Mouse (Mus musculus) cerebellum, postnatal 25 days (tissue): ENCODE results near the gene Ranbp6.

Source experiments
- DNase-seq, 2 experiments: peaks; one replicate each; pipeline ENCODE4 v3.0.0; 2021; ENCODE audit warnings: mixed read lengths in 2 of 2

Ranbp6 gene

DNA sequence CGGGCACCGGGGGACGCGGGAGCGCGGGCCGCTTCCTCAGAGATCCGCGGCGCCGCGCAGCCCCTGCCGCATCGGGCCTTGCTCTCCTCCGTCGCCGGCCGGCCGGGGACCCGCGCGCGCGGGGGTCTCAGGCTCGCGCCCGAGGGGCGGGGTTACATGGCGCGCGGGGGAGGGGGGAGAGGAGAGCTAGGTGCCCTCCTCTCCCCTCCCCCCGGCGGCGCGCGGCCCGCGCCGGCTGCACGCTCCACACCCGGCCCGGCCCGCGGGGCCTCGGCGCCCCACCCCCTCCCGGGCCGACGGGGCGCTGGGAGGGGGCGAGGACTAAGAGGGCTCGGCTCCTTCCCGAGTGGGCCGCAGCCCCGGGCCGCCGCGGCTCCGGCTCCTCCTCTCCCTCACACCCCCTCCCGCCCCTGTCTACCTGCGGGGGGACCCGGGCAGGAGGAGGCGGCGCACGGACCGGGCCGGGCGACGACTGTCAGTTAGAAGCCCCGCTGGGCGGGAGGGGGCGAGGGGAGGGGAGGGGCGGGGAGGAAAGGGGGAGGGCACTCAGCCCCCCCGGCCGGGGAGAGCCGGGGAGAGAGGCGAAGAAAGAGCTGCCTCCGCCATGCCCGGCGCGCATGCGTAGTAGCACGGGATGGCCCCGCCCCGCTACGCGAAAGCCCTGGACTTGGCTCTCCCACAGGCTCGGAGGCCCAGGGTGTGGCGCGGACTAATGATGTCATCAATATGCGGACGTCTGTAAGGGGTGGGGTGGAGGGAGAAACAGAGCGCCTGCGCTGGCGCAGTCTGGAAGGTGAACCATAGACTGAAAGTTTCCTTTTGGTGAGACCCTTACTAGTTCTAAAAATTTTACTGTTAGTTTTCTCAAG lies 6.6 kb downstream of the Ranbp6 start, which contains the start of gene 9930021J03Rik:
9930021J03Rik (minus strand) TSS at position 73 of the 869 bp plus-strand sequence.
- DNase-seq = peak; percentile 98 to 99

DNA sequence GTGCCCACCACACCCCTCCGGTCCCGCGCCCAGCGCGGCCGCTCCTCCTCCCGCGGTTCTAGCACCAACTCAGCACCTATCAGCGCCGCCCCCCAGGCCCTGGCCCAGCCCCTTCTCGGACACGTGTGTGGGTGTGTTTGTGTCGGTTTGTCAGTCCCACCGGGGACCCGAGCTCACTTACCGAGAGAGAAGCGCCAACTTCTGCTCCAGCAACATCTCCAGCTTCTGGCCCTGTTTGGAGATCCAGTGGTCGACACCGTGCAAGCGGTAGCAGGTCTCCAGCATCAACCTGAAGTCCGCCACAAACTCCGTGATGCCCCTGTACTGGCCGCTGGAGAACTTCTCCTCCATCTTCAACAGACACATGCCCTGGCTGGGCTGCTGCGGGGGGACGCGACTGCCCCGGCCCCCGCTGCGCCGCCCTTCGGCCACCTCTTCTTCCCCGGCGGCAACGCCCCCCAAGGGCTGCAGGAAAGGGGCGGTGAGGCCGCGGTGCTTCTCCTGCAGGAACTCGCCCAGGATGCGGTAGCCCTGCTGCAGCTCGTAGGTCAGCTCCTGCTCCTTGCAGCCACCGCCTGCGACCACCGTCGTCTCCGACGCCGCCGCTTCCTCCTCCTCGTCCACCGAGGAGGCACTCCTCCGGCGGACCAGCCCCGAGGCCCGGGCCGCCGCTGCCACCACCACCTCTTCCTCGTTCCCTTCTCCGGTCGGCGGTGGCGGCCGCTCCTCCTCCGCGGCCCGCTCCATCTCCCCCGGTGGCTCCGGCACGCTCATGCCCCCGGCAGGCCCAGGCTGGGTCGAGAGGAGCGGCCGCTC lies 7.5 kb downstream of the Ranbp6 start:
- DNase-seq = peak; percentile 63 to 67

DNA sequence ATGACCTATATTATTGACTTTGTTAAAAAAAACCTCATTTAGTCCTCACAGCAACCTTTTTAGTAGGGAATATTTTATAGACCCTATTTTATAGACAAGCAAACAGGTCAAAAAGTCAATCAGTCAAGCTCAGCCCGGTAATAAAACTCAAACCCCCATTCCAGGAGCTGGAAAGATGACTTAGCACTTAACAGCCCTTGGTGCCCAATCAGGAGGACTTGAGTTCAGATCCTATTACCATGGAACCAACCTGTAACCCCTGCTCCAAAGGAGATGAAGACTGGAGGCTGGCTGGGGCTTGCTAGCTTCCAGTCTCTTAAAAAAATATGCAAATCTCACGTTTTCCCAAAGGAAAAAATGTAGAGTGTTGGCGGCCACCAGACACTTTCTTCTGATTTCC lies 8.8 kb downstream of the Ranbp6 start:
- DNase-seq = no peak

DNA sequence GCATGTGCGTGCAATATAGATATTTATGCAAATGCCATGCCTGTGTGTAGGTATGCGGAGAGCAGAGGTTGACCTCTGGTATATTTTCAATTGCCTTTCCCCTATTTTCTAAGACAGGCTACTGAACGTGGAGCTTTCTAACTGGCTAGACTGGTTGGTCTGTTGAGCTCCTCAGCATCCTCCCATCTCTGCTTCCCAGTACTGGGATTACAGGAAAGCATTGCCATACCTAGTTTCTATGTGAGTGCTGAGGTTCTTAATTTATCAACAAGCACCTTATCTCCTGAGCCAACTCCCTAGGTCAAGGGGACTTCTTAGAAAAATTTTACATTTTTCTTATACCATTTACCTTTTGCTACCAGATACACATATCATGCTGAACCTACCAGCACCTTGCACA lies 15.4 kb downstream of the Ranbp6 start:
- DNase-seq = no peak

DNA sequence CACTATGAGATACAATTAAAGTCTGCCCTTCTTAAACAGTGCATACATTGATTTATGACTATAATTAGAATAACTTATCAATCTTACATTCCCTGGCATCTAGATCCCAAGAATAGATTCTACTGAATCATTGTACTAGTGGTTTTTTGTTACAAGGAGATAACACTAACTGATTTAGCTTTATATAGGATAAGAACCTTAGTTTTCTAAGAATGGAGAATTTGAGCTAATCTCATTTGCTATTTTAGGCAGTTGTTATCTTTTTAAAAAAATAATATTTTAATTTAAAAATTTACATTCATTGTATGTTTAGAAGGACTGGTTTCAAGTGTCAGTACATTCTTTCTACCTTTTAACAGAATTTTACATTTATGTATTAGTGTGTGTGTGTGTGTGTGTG lies 24.8 kb downstream of the Ranbp6 start:
- DNase-seq = no peak

DNA sequence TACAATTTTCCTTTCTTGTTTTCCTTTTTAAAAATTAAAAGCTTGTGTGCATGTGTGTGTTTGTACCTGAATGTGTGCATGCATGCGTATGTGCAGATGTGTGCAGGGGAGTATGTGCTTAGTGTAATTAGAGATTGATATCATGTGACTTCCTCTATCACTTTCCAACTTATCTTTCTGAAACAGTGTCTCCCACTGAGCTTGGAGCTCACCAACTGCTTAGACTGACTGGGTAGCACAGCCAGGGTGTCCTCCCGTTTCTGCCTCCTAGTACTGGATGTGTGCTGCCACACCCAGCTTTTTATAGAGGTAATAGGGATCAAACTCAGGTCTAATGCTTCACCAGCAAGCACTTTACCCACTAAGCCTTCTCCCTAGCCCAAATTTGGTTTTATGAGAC lies 29.9 kb downstream of the Ranbp6 start:
- DNase-seq = no peak
